Mouse (Mus musculus): ENCODE results near the gene Hsd3b5. TPM values are rescaled to one million over a fixed set of nuclear protein-coding genes. Genes with fewer than 3 reads are reported as not detected.
"Not testable (repeated sequence)": the region's sequence is repeated elsewhere in the genome, so short reads cannot be mapped to it uniquely, and the experiment has no call there.

Gene Hsd3b5
- polyA plus RNA-seq (2015; fragmentation: Nextera tagmentation; extraction: Ambion mirVana) = not detected in 2 replicates

DNA sequence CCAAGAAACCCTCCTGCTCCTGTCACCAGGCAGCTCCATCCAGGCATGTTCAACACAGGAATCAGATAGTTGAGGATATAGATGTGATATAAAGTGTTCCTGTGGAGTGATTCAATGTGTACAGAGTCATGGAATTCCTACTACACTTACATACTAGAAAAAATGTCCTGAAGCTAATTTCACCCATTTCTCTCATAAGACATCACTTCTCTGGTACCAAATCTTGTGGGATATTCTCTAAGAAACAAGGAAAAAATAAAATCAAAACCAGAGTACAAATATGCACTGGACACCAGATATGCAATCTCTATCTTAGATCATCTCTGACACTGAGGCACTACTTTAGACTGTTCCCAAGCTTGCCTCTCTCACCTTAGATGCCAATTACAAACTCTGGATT, at the start of gene Hsd3b5:
Hsd3b5 (minus strand) TSS at position 101 of the 400 bp plus-strand sequence.
- H3K9me3 ChIP-seq (ENCODE audit: control insufficient read depth, low read length) = no peaks in the 10 kb centered on the region
- TF ChIP-seq EP300 (optimal IDR thresholded peaks at IDR 0.05) (no peak), CTCF (IDR thresholded peaks at IDR 0.05; ENCODE audit: low read depth) (no peak)
- no peak within 1 kb of the TSS for H3K4me3 ChIP-seq (ENCODE audit: low read depth, low read length)
- ATAC-seq (ENCODE audit: low FRiP score, low TSS enrichment) (no peak), DNase-seq (ENCODE audit: low spot score) (no peak)
- no peaks in the 10 kb centered on the region for H3K36me3 ChIP-seq (ENCODE audit: control insufficient read depth, insufficient read depth, low read length)
- no peaks in the 10 kb centered on the region for H3K27me3 ChIP-seq (ENCODE audit: control insufficient read depth, insufficient read depth, low read length)
- H3K27ac ChIP-seq (replicated peaks) = no peak within 1 kb of the TSS
- no peak within 1 kb of the TSS for H3K9ac ChIP-seq (ENCODE audit: low read length)
- H3K4me1 ChIP-seq (replicated peaks; ENCODE audit: control insufficient read depth, insufficient read depth) = no peaks in the 10 kb centered on the region
- no peak within 1 kb of the TSS for H3K4me2 ChIP-seq (replicated peaks; ENCODE audit: low read depth)

DNA sequence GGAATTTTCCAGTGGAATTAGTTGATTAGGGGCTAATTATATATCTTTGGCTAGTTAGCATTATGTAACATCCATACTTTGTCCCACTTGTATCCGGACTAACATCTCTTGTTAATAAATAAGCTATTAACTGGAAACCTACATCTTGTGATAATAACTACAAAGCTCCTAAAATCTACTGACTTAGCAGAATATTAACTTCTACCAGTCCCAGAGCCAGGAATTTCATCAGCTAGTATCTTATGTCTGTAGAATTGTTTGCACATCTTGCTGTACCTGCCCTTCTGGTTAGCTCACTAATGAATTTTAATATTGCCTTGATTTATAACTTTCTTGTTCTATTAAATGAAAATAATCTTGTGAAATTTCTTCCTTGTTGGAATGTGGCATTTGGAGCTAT, 5.1 kb upstream of the Hsd3b5 start:
- H3K4me2 ChIP-seq (replicated peaks; ENCODE audit: low read depth) = no peak overlapping the region
- H3K4me3 ChIP-seq (ENCODE audit: low read depth, low read length) = no peak overlapping the region
- H3K9ac ChIP-seq (ENCODE audit: low read length) = no peak overlapping the region
- ATAC-seq (ENCODE audit: low FRiP score, low TSS enrichment) (no peak), DNase-seq (ENCODE audit: low spot score) (no peak)
- no peaks in the 10 kb centered on the region for H3K27me3 ChIP-seq (ENCODE audit: control insufficient read depth, insufficient read depth, low read length)
- no peaks in the 10 kb centered on the region for H3K9me3 ChIP-seq (ENCODE audit: control insufficient read depth, low read length)
- no peaks in the 10 kb centered on the region for H3K36me3 ChIP-seq (ENCODE audit: control insufficient read depth, insufficient read depth, low read length)
- WGBS = 60% methylated on average over 1 of the region's 1 CpGs
- TF ChIP-seq CTCF (IDR thresholded peaks at IDR 0.05; ENCODE audit: low read depth) (no peak), EP300 (optimal IDR thresholded peaks at IDR 0.05) (no peak)
- H3K27ac ChIP-seq (replicated peaks) = no peak overlapping the region
- no peaks in the 10 kb centered on the region for H3K4me1 ChIP-seq (replicated peaks; ENCODE audit: control insufficient read depth, insufficient read depth)

DNA sequence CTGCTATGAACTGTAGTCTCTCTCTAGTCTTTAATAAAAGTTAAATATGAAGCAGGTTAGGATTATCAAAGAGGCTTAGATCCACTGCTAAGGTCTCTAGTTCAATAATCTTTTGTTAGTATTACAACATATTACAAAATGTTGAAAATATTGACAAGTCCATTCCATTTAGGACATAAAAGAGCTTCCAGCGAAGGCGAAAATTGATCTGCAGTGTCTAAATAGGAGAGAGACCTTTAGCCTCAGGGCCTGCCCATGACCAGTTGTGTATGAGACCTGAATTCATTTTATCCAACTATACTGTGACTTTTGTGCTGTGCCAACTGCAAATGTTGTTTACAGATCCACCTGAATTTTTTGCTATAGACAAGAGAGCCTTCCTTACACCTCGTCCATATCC, 419 bp downstream of the Hsd3b5 start:
- Histone ChIP-seq H3K27me3 (ENCODE audit: control insufficient read depth, insufficient read depth, low read length) (no peaks in the 10 kb centered on the region), H3K9me3 (ENCODE audit: control insufficient read depth, low read length) (no peaks in the 10 kb centered on the region), H3K36me3 (ENCODE audit: control insufficient read depth, insufficient read depth, low read length) (no peaks in the 10 kb centered on the region), H3K4me1 (replicated peaks; ENCODE audit: control insufficient read depth, insufficient read depth) (no peaks in the 10 kb centered on the region), H3K4me3 (ENCODE audit: low read depth, low read length) (no peak overlapping the region), H3K9ac (ENCODE audit: low read length) (no peak overlapping the region), H3K27ac (replicated peaks) (no peak overlapping the region), H3K4me2 (replicated peaks; ENCODE audit: low read depth) (no peak overlapping the region)
- WGBS = 74% methylated on average over 3 of the region's 3 CpGs
- DNase-seq (ENCODE audit: low spot score) (no peak), ATAC-seq (ENCODE audit: low FRiP score, low TSS enrichment) (no peak)
- no peak for TF ChIP-seq CTCF (IDR thresholded peaks at IDR 0.05; ENCODE audit: low read depth)
- no peak for TF ChIP-seq EP300 (optimal IDR thresholded peaks at IDR 0.05)

DNA sequence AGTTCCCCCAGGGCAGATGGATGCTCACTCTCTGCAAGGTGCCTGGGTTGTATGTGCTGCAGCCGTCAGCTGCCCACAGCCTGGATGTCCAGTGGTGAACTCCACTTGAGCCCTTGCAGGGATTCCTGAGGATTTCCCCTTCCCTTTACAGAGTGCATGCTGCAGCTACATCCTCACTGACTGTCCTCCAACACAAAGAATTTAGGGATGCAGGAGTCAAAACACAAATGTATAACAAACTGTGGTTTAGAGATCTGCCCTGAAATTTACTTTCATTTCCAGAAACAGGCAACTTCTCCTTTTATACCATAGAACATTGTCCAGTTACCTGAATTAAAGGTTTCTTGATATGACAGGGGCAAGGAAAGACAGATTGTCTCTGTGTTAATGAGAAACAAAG, 13.3 kb downstream of the Hsd3b5 start:
- ATAC-seq (ENCODE audit: low FRiP score, low TSS enrichment); H3K9ac ChIP-seq (ENCODE audit: low read length); H3K27me3 ChIP-seq (ENCODE audit: control insufficient read depth, insufficient read depth, low read length); DNase-seq (ENCODE audit: low spot score); H3K9me3 ChIP-seq (ENCODE audit: control insufficient read depth, low read length); H3K27ac ChIP-seq (replicated peaks); H3K4me3 ChIP-seq (ENCODE audit: low read depth, low read length); H3K36me3 ChIP-seq (ENCODE audit: control insufficient read depth, insufficient read depth, low read length); H3K4me1 ChIP-seq (replicated peaks; ENCODE audit: control insufficient read depth, insufficient read depth); H3K4me2 ChIP-seq (replicated peaks; ENCODE audit: low read depth): not testable (repeated sequence)
- 90% methylated on average over 1 of the region's 1 CpGs for WGBS

DNA sequence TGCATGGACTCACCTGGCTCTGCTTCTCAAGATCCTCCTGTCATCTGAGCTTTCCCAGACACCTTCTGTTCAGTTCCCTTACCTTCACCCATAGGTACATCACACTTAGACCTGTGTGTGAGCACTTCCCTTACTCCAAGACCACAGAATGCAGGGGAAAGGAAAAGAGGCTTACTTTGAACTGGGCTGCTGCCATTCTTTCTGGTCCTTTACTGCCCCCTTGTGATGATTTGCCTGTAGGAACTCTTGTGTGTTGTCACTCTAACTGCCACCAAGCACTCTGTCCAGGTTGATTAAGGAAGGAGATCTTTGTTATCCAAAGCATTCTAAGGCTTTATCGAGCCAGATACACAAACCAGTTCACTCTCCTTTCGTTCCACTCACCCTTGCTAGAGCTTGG, 13.8 kb downstream of the Hsd3b5 start:
- not testable (repeated sequence) for H3K9ac ChIP-seq (ENCODE audit: low read length); ATAC-seq (ENCODE audit: low FRiP score, low TSS enrichment); H3K4me1 ChIP-seq (replicated peaks; ENCODE audit: control insufficient read depth, insufficient read depth); H3K36me3 ChIP-seq (ENCODE audit: control insufficient read depth, insufficient read depth, low read length); DNase-seq (ENCODE audit: low spot score); H3K9me3 ChIP-seq (ENCODE audit: control insufficient read depth, low read length); H3K27me3 ChIP-seq (ENCODE audit: control insufficient read depth, insufficient read depth, low read length); H3K27ac ChIP-seq (replicated peaks); H3K4me2 ChIP-seq (replicated peaks; ENCODE audit: low read depth); H3K4me3 ChIP-seq (ENCODE audit: low read depth, low read length)
- WGBS = 17% methylated on average over 2 of the region's 2 CpGs
- TF ChIP-seq CTCF (IDR thresholded peaks at IDR 0.05; ENCODE audit: low read depth) = peak; percentile 21; the same call in 1 of the 2 replicates

DNA sequence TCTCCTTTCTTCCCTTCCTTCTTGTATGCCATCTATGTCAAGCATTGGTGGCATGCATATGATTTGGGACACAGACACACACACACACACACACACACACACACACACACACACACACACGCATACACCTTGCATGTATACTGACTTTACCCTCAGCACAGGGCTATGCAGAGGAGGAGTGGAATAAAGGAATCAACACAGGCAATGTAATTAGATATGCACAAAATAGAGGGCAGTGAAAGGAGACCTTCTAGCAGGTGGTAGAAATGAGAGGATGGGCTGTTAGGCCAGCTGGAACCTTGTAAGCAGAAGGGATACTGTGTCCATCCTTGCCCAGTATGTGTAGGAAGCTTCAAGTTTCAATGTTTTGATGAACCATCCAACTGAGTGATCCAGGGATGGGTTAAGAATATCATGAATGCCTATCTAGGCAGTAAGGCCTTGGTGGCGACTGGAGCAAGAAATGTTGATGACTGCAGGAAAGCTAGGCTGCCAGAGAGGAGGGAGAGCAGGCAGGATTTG, 15.6 kb downstream of the Hsd3b5 start:
- not testable (repeated sequence) for ATAC-seq (ENCODE audit: low FRiP score, low TSS enrichment); DNase-seq (ENCODE audit: low spot score); H3K27me3 ChIP-seq (ENCODE audit: control insufficient read depth, insufficient read depth, low read length); H3K4me2 ChIP-seq (replicated peaks; ENCODE audit: low read depth); H3K4me3 ChIP-seq (ENCODE audit: low read depth, low read length); H3K27ac ChIP-seq (replicated peaks); H3K4me1 ChIP-seq (replicated peaks; ENCODE audit: control insufficient read depth, insufficient read depth); H3K9ac ChIP-seq (ENCODE audit: low read length); H3K36me3 ChIP-seq (ENCODE audit: control insufficient read depth, insufficient read depth, low read length); H3K9me3 ChIP-seq (ENCODE audit: control insufficient read depth, low read length)
- WGBS = 39% methylated on average over 2 of the region's 2 CpGs

Data from stomach, postnatal 0 days (tissue).